8 mouse cellular contexts compared by ENCODE assay signal in genomic region chr3:127446173-127446572, GRCm38 (mm10). TPM values are rescaled to one million over a fixed set of nuclear protein-coding genes. Genes with fewer than 3 reads are reported as not detected.
DNase-seq lines count a peak whose midpoint lies in the region; TF ChIP-seq lines count a peak whose summit lies in the region.

No protein-coding gene starts in this region.

- peak; percentile 24 for TF ChIP-seq CTCF in C2C12 (IDR thresholded peaks at IDR 0.05; ENCODE audit: control insufficient read depth, insufficient read depth, insufficient read length)
- TF ChIP-seq CTCF in olfactory bulb, adult 2 months (IDR thresholded peaks at IDR 0.05; ENCODE audit: insufficient read depth, low read depth, low read length) = 0 out of 2 replicates have a peak, but pooled peaks have one; percentile 47

- no peak overlapping the region for H3K4me3 ChIP-seq in C2C12 (ENCODE audit: insufficient read depth, poor library complexity, severe bottlenecking)
- H3K4me3 ChIP-seq in olfactory bulb, adult 2 months (ENCODE audit: insufficient read depth, low read depth, low read length) = no peak overlapping the region

- peak; percentile 56 to 86 for DNase-seq in adrenal gland, adult (ENCODE audit: inconsistent age in 2 of 2, low spot score in 1 of 2)
- DNase-seq in embryo, embryonic 10 days (ENCODE audit: low spot score) = peak; percentile 84
- DNase-seq in gastrocnemius, postnatal 36 days = peak; percentile 32 to 35
- DNase-seq in layer of hippocampus, adult 11-12 months (ENCODE audit: low spot score) = peak; percentile 78
- DNase-seq in lung, adult 18-20 months = peak; percentile 6 to 17
- peak; percentile 30 to 75 for DNase-seq in urinary bladder, postnatal 4 days (ENCODE audit: low spot score in 2 of 2)

- TF ChIP-seq POLR2A in olfactory bulb, adult 2 months (IDR thresholded peaks at IDR 0.05; ENCODE audit: insufficient read depth, low read depth, low read length) = no peak

- no peaks in the 10 kb centered on the region for H3K36me3 ChIP-seq in C2C12 (ENCODE audit: control insufficient read depth, insufficient read depth)

- intact Hi-C loops in gastrocnemius, postnatal 36 days (cut with DNase I) = no loop called here

- WGBS in olfactory bulb, adult 2 months = 41% methylated on average over 5 of the region's 5 CpGs

- no peaks in the 10 kb centered on the region for H3K27me3 ChIP-seq in C2C12 (ENCODE audit: control insufficient read depth, insufficient read depth, insufficient read length)

- no peak overlapping the region for H3K27ac ChIP-seq in olfactory bulb, adult 2 months (ENCODE audit: insufficient read depth, low read depth, low read length)

- no peaks in the 10 kb centered on the region for H3K79me3 ChIP-seq in C2C12 (ENCODE audit: low read depth)

- H3K4me1 ChIP-seq in olfactory bulb, adult 2 months (ENCODE audit: control insufficient read depth, insufficient read depth, low read length) = no peaks in the 10 kb centered on the region

- no peaks in the 10 kb centered on the region for H3K79me2 ChIP-seq in C2C12 (ENCODE audit: control insufficient read depth, insufficient read depth)

- no peak overlapping the region for H3ac ChIP-seq in C2C12 (ENCODE audit: control insufficient read depth, insufficient read length, low read depth)

TF ChIP-seq in C2C12, 6 proteins besides CTCF, POLR2A, EP300 and RAD21:
- TF ChIP-seq CEBPB (IDR thresholded peaks at IDR 0.05; ENCODE audit: low read depth) = no peak
- TF ChIP-seq MAX (IDR thresholded peaks at IDR 0.05) = no peak
- TF ChIP-seq FOSL1 (IDR thresholded peaks at IDR 0.05; ENCODE audit: insufficient read depth, low read length, poor library complexity, severe bottlenecking) = no peak
- no peak for TF ChIP-seq MYOG (IDR thresholded peaks at IDR 0.05; ENCODE audit: control insufficient read depth, extremely low read depth, insufficient read length)
- no peak for TF ChIP-seq MYOD1 (IDR thresholded peaks at IDR 0.05; ENCODE audit: control insufficient read depth, insufficient read length, low read depth)
- TF ChIP-seq USF1 (IDR thresholded peaks at IDR 0.05; ENCODE audit: low read depth) = no peak

RNA-seq across cellular contexts. Expression of gene Ank2, which starts 53.0 kb away (rescaled TPM):
- polyA plus RNA-seq in C2C12 (2012; fragmentation: generic; extraction: Trizol) = 3.5 TPM
- total RNA-seq in gastrocnemius, postnatal 36 days (2021) = 100 to 1,000 TPM; 108 to 109 TPM
- polyA plus RNA-seq in olfactory bulb, adult 2 months (2012; ENCODE audit: insufficient read depth, insufficient read length, low replicate concordance, missing spikeins) = 423 and 477 TPM in 2 replicates

Comparison
In these comparisons a context has a peak if more than half of its experiments do, and no peak if none do; other contexts are left out.
1. DNase-seq: peak in every context shown above with its lines; median percentile 84 in embryo, embryonic 10 days; 78 in layer of hippocampus, adult 11-12 months; 71 in adrenal gland, adult; 52 in urinary bladder, postnatal 4 days; 34 in gastrocnemius, postnatal 36 days; 12 in lung, adult 18-20 months.
2. RNA of gene Ank2, which starts 53.0 kb away (polyA plus RNA-seq): 423 to 477 TPM in olfactory bulb, adult 2 months; 3.5 TPM in C2C12 (single experiment); every median in the first group is over 10 times any median in the second.